Mouse (Mus musculus) lung, embryonic 14.5 days (tissue): ENCODE data around the gene Nr2c2. TPM values are rescaled to one million over a fixed set of nuclear protein-coding genes. Genes with fewer than 3 reads are reported as not detected.

Experiments used
- ATAC-seq: fragments of 200-750 bp; cut with Nextera tagmentation; 2 replicates; pipeline ENCODE4 v1.8.0; 2017; ENCODE audit warnings: mild to moderate bottlenecking, moderate TSS enrichment, moderate library complexity; ENCODE audit not compliant: insufficient read depth
- DNase-seq: peaks from one replicate; pipeline ENCODE4 v3.0.0-alpha.2; 2015
- H3K27ac ChIP-seq: fragments of 300-500 bp; sonication (generic); 2 replicates; pipeline ENCODE4 v1.5.1; 2014; ENCODE audit warnings: low read depth, mild to moderate bottlenecking, moderate library complexity
- H3K27me3 ChIP-seq: fragments of 300-500 bp; sonication (generic); 2 replicates; pipeline ENCODE4 v1.6.1; 2014; ENCODE audit warnings: low read length, control low read depth; ENCODE audit not compliant: insufficient read depth
- H3K36me3 ChIP-seq: fragments of 300-500 bp; sonication (generic); 2 replicates; pipeline ENCODE4 v1.6.1; 2014; ENCODE audit warnings: control low read depth; ENCODE audit not compliant: insufficient read depth
- H3K4me1 ChIP-seq: fragments of 300-500 bp; sonication (generic); 2 replicates; pipeline ENCODE4 v1.6.1; 2014; ENCODE audit warnings: antibody characterized with exemption, control low read depth; ENCODE audit not compliant: insufficient read depth
- H3K4me2 ChIP-seq: fragments of 300-500 bp; sonication (generic); 2 replicates; pipeline ENCODE4 v1.6.1; 2014; ENCODE audit warnings: mild to moderate bottlenecking
- H3K4me3 ChIP-seq: fragments of 300-500 bp; sonication (generic); 2 replicates; pipeline ENCODE4 v1.5.1; 2014; ENCODE audit warnings: low read depth, low read length
- H3K9ac ChIP-seq: fragments of 300-500 bp; sonication (generic); 2 replicates; pipeline ENCODE4 v1.6.1; 2014
- H3K9me3 ChIP-seq: fragments of 300-500 bp; sonication (generic); 2 replicates; pipeline ENCODE4 v1.6.1; 2016; ENCODE audit warnings: low read depth, low read length, control low read depth
- CTCF ChIP-seq: IDR thresholded peaks from 2 replicates; pipeline ENCODE4 v1.5.1; 2016; ENCODE audit warnings: antibody characterized with exemption, low read depth
- WGBS: fragments of 180-500 bp; shearing (Covaris S2); extraction: QIAGEN DNeasy Blood & Tissue Kit; methylation state at CpG from one replicate; pipeline ENCODE4 v1.1.7; 2014; 5-methylcytosine and 5-hydroxymethylcytosine counted together
- polyA plus RNA-seq: library from polyadenylated mRNA; unstranded; fragments of >200 nt; fragmentation: Nextera tagmentation; extraction: Ambion mirVana; gene quantifications from 2 replicates; pipeline ENCODE4 v1.2.1, GENCODE M21; 2014

Nr2c2 gene
- polyA plus RNA-seq, 1 experiment from 2014 or later, result 33.4 TPM

- no peak for TF ChIP-seq CTCF
- H3K4me2 ChIP-seq, result no peak overlapping the region
- no peaks in the 10 kb centered on the region for H3K4me1 ChIP-seq
- no peaks in the 10 kb centered on the region for H3K36me3 ChIP-seq
- DNase-seq, result no peak
- no peak for ATAC-seq
- H3K9me3 ChIP-seq, result no peaks in the 10 kb centered on the region
- no peak overlapping the region for H3K4me3 ChIP-seq
- no peak overlapping the region for H3K27ac ChIP-seq
- WGBS, result 94% methylated on average over 1 of the region's 1 CpGs
- H3K9ac ChIP-seq, result no peak overlapping the region
- H3K27me3 ChIP-seq, result no peaks in the 10 kb centered on the region
Observed at GRCm38 (mm10) chr6:92126861-92127468, 35.8 kb downstream of the Nr2c2 start.

GRCm38 (mm10) chr6:92131456-92131855 is 40.3 kb downstream of the Nr2c2 start:
- 94% methylated on average over 1 of the region's 1 CpGs for WGBS

GRCm38 (mm10) chr6:92132021-92132911 is 41.1 kb downstream of the Nr2c2 start:
- Histone ChIP-seq H3K36me3 (no peaks in the 10 kb centered on the region), H3K9ac (no peak overlapping the region), H3K9me3 (no peaks in the 10 kb centered on the region), H3K27me3 (no peaks in the 10 kb centered on the region), H3K4me2 (no peak overlapping the region), H3K4me1 (no peaks in the 10 kb centered on the region), H3K4me3 (no peak overlapping the region), H3K27ac (no peak overlapping the region)
- 72% methylated on average over 3 of the region's 3 CpGs for WGBS
- DNase-seq (peak; percentile 11), ATAC-seq (no peak)
- TF ChIP-seq CTCF, result no peak

More at GRCm38 (mm10) chr6:92131456-92131855, 40.3 kb downstream of the Nr2c2 start:
- Histone ChIP-seq H3K27me3 (no peaks in the 10 kb centered on the region), H3K36me3 (no peaks in the 10 kb centered on the region), H3K4me2 (no peak overlapping the region), H3K9ac (no peak overlapping the region), H3K9me3 (no peaks in the 10 kb centered on the region), H3K4me3 (no peak overlapping the region), H3K4me1 (no peaks in the 10 kb centered on the region), H3K27ac (no peak overlapping the region)
- DNase-seq (no peak), ATAC-seq (no peak)
- no peak for TF ChIP-seq CTCF

- no peak overlapping the region for H3K4me3 ChIP-seq
- no peak for TF ChIP-seq CTCF
- no peaks in the 10 kb centered on the region for H3K36me3 ChIP-seq
- H3K4me2 ChIP-seq, result no peak overlapping the region
- 93% methylated on average over 2 of the region's 2 CpGs for WGBS
- H3K9me3 ChIP-seq, result no peaks in the 10 kb centered on the region
- H3K27me3 ChIP-seq, result no peaks in the 10 kb centered on the region
- ATAC-seq (no peak), DNase-seq (no peak)
- no peak overlapping the region for H3K27ac ChIP-seq
- no peaks in the 10 kb centered on the region for H3K4me1 ChIP-seq
- no peak overlapping the region for H3K9ac ChIP-seq
Observed at GRCm38 (mm10) chr6:92133617-92134016, 42.4 kb downstream of the Nr2c2 start.

GRCm38 (mm10) chr6:92136356-92136755 is 45.2 kb downstream of the Nr2c2 start:
- Histone ChIP-seq H3K9me3 (no peaks in the 10 kb centered on the region), H3K9ac (no peak overlapping the region), H3K4me3 (no peak overlapping the region), H3K4me2 (no peak overlapping the region), H3K27ac (no peak overlapping the region), H3K4me1 (no peaks in the 10 kb centered on the region), H3K36me3 (peaks cover 11% of the 10 kb centered on the region; the same call in 1 of the 2 replicates), H3K27me3 (no peaks in the 10 kb centered on the region)
- TF ChIP-seq CTCF, result no peak
- whole genome bisulfite sequencing, result 64% methylated on average over 2 of the region's 2 CpGs
- no peak for ATAC-seq
- DNase-seq, result no peak

GRCm38 (mm10) chr6:92145881-92146280 is 54.7 kb downstream of the Nr2c2 start:
- ATAC-seq, result no peak
- H3K27ac ChIP-seq, result no peak overlapping the region
- H3K27me3 ChIP-seq, result no peaks in the 10 kb centered on the region
- H3K4me3 ChIP-seq, result no peak overlapping the region
- no peak for DNase-seq
- TF ChIP-seq CTCF, result no peak
- H3K4me2 ChIP-seq, result no peak overlapping the region
- H3K36me3 ChIP-seq, result peaks cover 22% of the 10 kb centered on the region
- H3K9ac ChIP-seq, result no peak overlapping the region
- H3K4me1 ChIP-seq, result no peaks in the 10 kb centered on the region
- 91% methylated on average over 4 of the region's 4 CpGs for WGBS
- H3K9me3 ChIP-seq, result no peaks in the 10 kb centered on the region

- DNase-seq (peak; percentile 4), ATAC-seq (no peak)
- no peak overlapping the region for H3K9ac ChIP-seq
- peaks cover 84% of the 10 kb centered on the region for H3K36me3 ChIP-seq
- WGBS, result 46% methylated on average over 1 of the region's 1 CpGs
- no peaks in the 10 kb centered on the region for H3K27me3 ChIP-seq
- no peaks in the 10 kb centered on the region for H3K4me1 ChIP-seq
- H3K9me3 ChIP-seq, result no peaks in the 10 kb centered on the region
- TF ChIP-seq CTCF, result no peak
- no peak overlapping the region for H3K27ac ChIP-seq
- no peak overlapping the region for H3K4me2 ChIP-seq
- no peak overlapping the region for H3K4me3 ChIP-seq
Observed at GRCm38 (mm10) chr6:92153774-92154173, 62.6 kb downstream of the Nr2c2 start.
